8 mouse cellular contexts compared by ENCODE assay signal in the genomic region with DNA sequence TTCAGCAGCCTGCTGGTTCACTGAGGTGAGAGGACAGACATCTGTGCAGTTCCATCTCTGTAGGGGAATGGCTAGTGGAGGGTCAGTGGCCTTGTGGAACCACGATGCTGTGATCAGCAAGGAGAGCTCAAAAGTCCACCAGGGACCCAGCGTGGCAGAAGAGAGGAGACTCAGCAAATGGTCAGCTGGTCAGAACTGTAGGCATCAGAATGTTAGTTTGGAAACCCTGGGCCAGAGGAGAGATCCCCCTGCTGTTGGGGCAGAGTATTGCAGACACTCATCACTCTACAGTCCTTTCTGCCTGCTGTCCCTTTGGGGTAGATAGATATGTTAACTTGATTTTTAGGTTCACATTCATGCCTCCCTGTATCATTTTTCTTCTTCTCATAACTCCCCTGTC. TPM values are rescaled to one million over a fixed set of nuclear protein-coding genes. Genes with fewer than 3 reads are reported as not detected.
DNase-seq lines count a peak whose midpoint lies in the region; ATAC-seq lines count a peak whose summit lies in the region.

No protein-coding gene starts in this region.

- H3K27ac ChIP-seq in kidney, embryonic 16.5 days (ENCODE audit: low read length): no peak overlapping the region

- peak; percentile 71 for DNase-seq in kidney, adult 11 months
- peak; percentile 26 for DNase-seq in NIH3T3 (ENCODE audit: low read depth)
- peak; percentile 52 for DNase-seq in naive thymus-derived CD4-positive, alpha-beta T cell, adult 2 months (ENCODE audit: low read depth)
- no peak for DNase-seq in Muller cell, postnatal 12 days (ENCODE audit: inconsistent ontology term)
- DNase-seq in T-cell, adult 2 months (ENCODE audit: low spot score): no peak
- no peak for DNase-seq in layer of hippocampus, adult 8-10 months (ENCODE audit: low spot score in 2 of 2)

- no peaks in the 10 kb centered on the region for H3K9me3 ChIP-seq in kidney, embryonic 16.5 days (ENCODE audit: low read length)

- peaks cover 4% of the 10 kb centered on the region; the same call in 1 of the 2 replicates for H3K4me1 ChIP-seq in kidney, embryonic 16.5 days (ENCODE audit: insufficient read depth, low read length)

- H3K4me3 ChIP-seq in kidney, embryonic 16.5 days (ENCODE audit: low read length): no peak overlapping the region

- H3K9ac ChIP-seq in kidney, embryonic 16.5 days (replicated peaks; ENCODE audit: low read length): no peak overlapping the region

- no peak overlapping the region for H3K4me2 ChIP-seq in kidney, embryonic 16.5 days (replicated peaks; ENCODE audit: low read depth, low read length)

- 80% methylated on average over 2 of the region's 2 CpGs for WGBS in kidney, embryonic 16.5 days

- ATAC-seq in kidney, embryonic 16.5 days (ENCODE audit: low FRiP score, low TSS enrichment): no peak
- ATAC-seq in erythroblast, adult 5-6 weeks (replicated peaks; ENCODE audit: low FRiP score, poor library complexity, severe bottlenecking): peak; percentile 70; the same call in 1 of the 2 replicates

- H3K36me3 ChIP-seq in kidney, embryonic 16.5 days (ENCODE audit: insufficient read depth, low read length): no peaks in the 10 kb centered on the region

- H3K27me3 ChIP-seq in kidney, embryonic 16.5 days (ENCODE audit: insufficient read depth, low read length): no peaks in the 10 kb centered on the region

RNA-seq across cellular contexts. Expression of a gene that starts 41.4 kb away (rescaled TPM):
- polyA plus RNA-seq in kidney, embryonic 16.5 days (2015; fragmentation: Nextera tagmentation; extraction: Ambion mirVana): 1,196 and 1,210 TPM in 2 replicates
- total RNA-seq in erythroblast, adult 5-6 weeks (2015; ENCODE audit: low replicate concordance): 779 and 843 TPM in 2 replicates
- 542 and 565 TPM in 2 replicates for total RNA-seq in erythroblast, adult 5-6 weeks (2017; ENCODE audit: low replicate concordance)
- total RNA-seq in layer of hippocampus, adult 8-10 months (2022): 100 to 1,000 TPM; 559 to 662 (median 611) TPM

Comparison
In these comparisons a context has a peak if more than half of its experiments do, and no peak if none do; other contexts are left out.
1. DNase-seq: peak in kidney, adult 11 months (single experiment), NIH3T3 (single experiment) and naive thymus-derived CD4-positive, alpha-beta T cell, adult 2 months (single experiment); none in Muller cell, postnatal 12 days (single experiment), T-cell, adult 2 months (single experiment) and layer of hippocampus, adult 8-10 months (0 of 2).